Mouse (Mus musculus): ENCODE measurements around the gene P2rx5.

Gene P2rx5

DNA sequence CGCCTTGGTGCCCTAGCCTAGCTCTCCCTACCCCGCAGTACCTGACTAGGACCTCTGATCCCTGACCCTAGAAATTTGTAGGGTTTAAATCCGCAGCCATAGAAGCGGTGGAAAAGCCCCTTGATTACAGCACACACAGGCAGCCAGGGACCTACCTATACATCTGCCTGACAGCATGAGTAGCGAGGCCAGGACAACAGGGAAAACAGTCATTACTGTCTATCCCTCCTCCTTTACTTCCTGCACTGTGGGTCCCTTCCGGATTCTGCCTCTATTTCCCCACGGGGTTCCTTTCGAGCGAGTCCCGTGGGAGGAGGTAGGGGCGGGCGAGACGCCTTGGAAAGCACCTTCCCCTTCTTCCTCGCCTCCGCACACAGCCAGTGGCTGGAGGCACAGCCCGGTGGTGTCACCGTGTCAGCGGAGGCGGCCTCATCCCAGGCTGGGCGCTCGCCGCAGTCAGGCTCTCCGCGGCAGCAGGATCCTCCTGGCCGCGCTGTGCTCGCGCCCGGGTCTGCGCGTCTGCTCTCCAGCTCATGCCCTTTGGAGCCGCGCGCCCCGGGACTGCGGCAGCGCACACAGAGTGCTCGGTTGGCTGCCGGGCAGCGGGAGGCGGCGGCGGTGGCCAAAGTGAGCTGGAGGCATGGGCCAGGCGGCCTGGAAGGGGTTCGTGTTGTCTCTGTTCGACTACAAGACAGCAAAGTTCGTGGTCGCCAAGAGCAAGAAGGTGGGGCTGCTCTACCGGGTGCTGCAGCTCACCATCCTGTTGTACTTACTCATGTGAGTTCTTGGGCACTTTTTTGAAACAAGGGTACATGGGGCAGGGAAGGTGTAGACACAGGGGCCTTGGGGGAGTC, at the start of gene P2rx5:
P2rx5 (plus strand) TSS at position 465 of the 854 bp plus-strand sequence.
- peak; percentile 23 for DNase-seq

- DNase-seq: no peak
Observed at GRCm38 (mm10) chr11:73111414-73111813, 48.8 kb upstream of the P2rx5 start.

GRCm38 (mm10) chr11:73126495-73126894, 33.7 kb upstream of the P2rx5 start:
- DNase-seq: no peak

DNA sequence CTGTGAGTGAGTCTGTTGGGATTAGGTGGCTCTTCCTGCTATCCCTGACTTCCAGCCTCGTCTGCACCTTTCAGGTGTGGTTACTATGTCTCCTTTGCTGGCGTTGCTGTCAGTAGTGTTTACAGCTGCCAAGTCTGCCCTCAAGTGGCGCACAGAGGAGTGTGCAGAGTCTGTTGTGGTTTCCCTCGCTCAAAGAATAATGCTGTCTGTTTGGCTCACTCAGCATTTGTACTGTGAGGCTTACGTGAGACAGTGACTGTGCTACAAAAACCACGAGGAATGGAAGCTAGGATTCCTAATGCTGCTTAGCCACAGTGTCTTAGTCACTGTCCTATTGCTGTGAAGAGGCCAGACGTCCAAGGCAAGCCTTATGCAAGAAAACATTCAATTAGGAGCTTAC, 29.2 kb upstream of the P2rx5 start:
- DNase-seq: no peak

DNA sequence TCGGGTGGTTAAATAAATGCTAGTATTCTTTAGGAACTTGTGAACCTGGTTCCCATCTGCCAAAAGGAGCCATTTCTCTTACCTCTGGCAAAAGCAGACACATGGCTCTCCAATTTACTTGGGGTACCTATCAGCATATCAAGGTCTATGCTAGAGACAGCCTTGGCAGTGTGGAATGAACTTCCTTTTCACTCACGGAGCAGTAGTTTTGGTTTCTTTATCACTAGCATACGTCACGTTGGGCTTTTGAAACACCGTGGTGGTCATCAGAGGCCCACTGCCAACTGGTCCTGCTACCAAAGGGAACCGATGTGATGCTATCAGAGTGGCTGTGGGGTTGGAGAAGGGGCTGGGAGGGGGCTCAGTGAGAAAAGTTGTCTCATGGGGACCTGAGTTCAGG, 27.2 kb upstream of the P2rx5 start:
- no peak for DNase-seq

- DNase-seq: no peak
Observed at GRCm38 (mm10) chr11:73134222-73134621, 26.0 kb upstream of the P2rx5 start.

GRCm38 (mm10) chr11:73136587-73136986, 23.6 kb upstream of the P2rx5 start:
- no peak for DNase-seq

DNA sequence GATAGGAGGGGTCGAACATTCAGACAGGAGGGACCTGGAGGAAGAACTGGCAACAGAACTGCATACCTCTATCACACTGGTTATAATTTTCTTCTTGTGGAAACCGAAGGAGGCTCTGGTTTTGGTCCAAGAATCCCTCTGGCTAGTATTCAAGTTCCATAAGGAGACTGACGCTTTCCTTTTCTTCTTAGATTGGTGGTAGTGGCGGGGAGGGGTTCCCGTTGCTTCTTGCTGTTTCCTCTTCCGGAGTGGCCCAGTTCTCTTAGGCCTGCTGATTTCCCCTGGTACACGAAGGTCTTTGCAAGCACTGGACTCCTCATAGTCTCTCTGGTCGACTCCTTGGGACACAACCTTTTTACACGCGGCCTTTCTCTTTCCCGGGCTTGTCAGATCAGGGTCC, 23.1 kb upstream of the P2rx5 start:
- DNase-seq: no peak

DNA sequence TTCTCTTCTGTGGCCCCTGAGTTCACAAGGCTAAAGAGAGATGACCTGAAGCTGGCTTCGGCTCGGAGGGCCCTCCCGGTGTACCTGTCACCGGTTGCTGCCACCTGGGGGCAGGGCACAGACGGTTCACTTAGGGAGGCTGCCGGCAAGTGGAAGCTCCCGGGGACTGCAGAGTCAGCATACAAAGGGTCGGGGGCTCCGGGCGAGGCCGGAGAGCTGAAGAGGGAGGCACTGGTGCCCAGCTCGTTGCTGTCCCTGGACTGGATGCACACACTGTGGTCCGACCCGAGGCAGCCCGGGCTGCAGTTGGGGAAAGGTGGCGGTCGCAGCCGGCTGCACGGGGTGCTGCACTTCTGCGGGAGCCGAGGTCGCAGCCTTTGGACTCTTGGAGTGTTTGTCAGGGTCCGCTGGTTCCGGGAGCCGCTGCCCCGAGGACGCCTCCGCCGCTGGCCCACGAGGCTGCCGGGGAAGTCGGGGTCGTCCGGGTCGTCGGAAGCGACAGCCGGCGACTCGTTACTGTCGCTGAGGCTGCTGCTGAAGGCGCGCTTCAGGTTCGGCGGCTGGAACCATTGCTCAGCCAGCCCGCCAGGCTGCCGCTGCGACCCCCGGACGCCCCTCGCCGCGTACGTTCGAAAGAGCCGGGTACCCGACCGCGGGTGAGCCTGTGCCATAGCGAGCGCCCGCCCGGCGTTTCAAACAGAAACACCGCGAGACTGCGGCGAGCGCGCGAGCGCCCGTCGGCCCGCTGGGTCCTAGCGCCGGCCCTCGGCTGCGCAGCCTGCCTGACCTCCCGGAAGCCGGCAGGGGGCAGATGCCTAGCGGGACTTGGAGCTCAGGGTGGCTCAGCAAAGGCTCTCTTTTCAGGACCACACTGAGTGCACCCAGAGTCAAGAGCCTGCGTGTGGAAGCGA, 22.4 kb upstream of the P2rx5 start, which contains the start of gene Haspin:
Haspin (minus strand) TSS at position 704 of the 911 bp plus-strand sequence.
- peak; percentile 88 for DNase-seq

DNA sequence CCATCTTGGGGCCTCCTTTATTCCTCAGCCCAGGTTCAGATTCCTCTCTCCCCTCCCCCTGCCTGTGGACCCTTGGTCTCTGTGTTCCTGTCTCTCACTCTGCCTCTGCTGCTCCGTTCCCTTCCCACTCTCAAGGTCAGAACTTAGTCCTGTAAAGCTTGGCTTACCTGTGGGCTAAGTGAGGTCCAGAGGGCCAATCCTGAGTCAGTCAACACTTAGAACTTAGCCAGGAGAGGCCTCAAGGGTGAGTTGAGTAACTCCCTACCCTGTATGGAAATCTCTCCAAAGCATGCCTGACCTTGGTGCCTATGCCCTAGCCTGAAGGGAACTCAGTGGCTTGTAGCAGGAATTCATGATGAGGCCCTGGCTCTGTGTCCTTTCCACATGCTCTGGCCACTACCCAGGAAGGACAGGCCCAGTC, 15.9 kb upstream of the P2rx5 start:
- no peak for DNase-seq

- no peak for DNase-seq
Observed at GRCm38 (mm10) chr11:73146026-73146974, 13.9 kb upstream of the P2rx5 start.

GRCm38 (mm10) chr11:73146975-73147365, 13.3 kb upstream of the P2rx5 start:
- DNase-seq: no peak

GRCm38 (mm10) chr11:73148209-73148608, 12.0 kb upstream of the P2rx5 start:
- no peak for DNase-seq

- DNase-seq: no peak
Observed at GRCm38 (mm10) chr11:73155071-73155470, 5.2 kb upstream of the P2rx5 start.

- DNase-seq: no peak
Observed at GRCm38 (mm10) chr11:73160811-73161200, 585 bp downstream of the P2rx5 start.

- DNase-seq: no peak
Observed at GRCm38 (mm10) chr11:73161616-73162015, 1.4 kb downstream of the P2rx5 start.

DNA sequence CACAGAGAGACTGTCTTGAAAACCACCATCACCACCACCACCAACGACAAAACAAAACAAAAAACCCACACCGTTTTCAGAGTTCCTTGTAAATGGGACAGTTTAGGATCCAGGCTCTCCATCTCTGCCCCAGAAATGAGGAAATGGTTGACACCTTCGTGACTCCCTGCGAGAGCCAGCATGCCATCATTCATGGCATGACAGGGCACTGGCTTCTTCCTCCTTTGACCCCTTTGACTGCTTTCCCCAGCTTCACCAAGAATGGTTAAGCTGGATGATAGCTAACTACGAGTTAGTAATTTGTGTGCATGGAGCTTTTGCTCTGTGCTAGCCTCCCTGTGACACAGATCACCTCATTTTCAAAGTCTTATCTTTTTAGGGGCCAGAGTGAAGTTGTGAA, 2.1 kb downstream of the P2rx5 start:
- DNase-seq: no peak

DNA sequence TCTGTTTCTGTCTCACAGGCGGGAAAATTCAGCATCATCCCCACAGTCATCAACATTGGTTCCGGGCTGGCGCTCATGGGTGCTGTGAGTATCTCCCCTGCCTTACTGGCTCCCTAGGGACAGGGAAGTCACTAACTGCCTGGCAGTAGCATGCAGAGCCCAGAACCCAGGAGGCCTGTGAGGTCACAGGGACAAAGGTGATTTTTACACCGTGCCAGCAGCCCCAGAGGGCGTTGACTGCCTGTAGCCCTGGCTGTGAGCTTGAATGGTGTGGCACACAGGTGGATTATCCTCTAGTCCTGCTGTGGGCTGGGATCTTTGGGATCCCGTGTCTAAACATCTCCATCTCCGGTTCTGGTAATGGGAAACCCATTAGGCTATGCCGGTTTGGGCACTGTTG, 7.8 kb downstream of the P2rx5 start:
- no peak for DNase-seq

- no peak for DNase-seq
Observed at GRCm38 (mm10) chr11:73168576-73168975, 8.4 kb downstream of the P2rx5 start.

DNA sequence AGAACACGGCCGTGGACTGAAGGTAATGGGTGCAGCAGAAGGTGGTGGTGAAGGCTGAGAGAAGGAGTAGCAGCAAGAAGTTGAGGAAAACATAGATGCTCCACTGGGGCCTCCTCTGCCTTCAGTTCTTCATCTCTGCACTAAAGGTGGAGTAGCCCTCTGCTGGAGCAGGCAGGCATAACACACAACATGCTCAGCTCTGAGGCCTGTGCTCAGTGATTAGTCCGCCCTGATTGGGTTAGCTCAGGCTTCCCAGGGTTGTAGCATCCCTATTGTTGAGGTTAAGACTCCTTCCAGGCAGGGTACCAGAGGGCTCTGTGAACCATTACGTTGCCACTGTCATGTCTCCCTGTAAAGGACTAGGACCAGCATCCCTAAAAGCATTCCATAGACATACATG, 9.0 kb downstream of the P2rx5 start:
- DNase-seq: peak; percentile 37

- DNase-seq: no peak
Observed at GRCm38 (mm10) chr11:73172186-73172585, 12.0 kb downstream of the P2rx5 start.

- no peak for DNase-seq
Observed at GRCm38 (mm10) chr11:73175612-73176011, 15.4 kb downstream of the P2rx5 start.

- no peak for DNase-seq
Observed at GRCm38 (mm10) chr11:73176186-73176585, 16.0 kb downstream of the P2rx5 start.
